Mouse (Mus musculus): Measurements from ENCODE around the gene Pik3ip1. TPM values are rescaled to one million over a fixed set of nuclear protein-coding genes. Genes with fewer than 3 reads are reported as not detected.

The Pik3ip1 gene
- polyA plus RNA-seq, 1 experiment from 2014 or later = 15.8 TPM

GRCm38 (mm10) chr11:3381148-3381814 is 51.1 kb downstream of the Pik3ip1 start:
- no peak overlapping the region for H3K4me3 ChIP-seq (replicated peaks)
- H3K36me3 ChIP-seq = peaks cover 11% of the 10 kb centered on the region; the same call in 1 of the 2 replicates
- no peak overlapping the region for H3K9ac ChIP-seq
- 0 out of 2 replicates have a peak, but pooled peaks have one; percentile 26 for ATAC-seq (ENCODE audit: insufficient number of reproducible peaks, low FRiP score, low TSS enrichment, low read depth)
- no peaks in the 10 kb centered on the region for H3K9me3 ChIP-seq (replicated peaks)
- WGBS = 86% methylated on average over 6 of the region's 6 CpGs
- H3K4me2 ChIP-seq (replicated peaks) = no peak overlapping the region
- no peaks in the 10 kb centered on the region for H3K4me1 ChIP-seq
- no peaks in the 10 kb centered on the region for H3K27me3 ChIP-seq
- H3K27ac ChIP-seq (replicated peaks) = no peak overlapping the region

- no peak overlapping the region for H3K4me2 ChIP-seq (replicated peaks)
- H3K36me3 ChIP-seq = peaks cover 11% of the 10 kb centered on the region; the same call in 1 of the 2 replicates
- H3K4me1 ChIP-seq = no peaks in the 10 kb centered on the region
- H3K4me3 ChIP-seq (replicated peaks) = no peak overlapping the region
- no peak overlapping the region for H3K9ac ChIP-seq
- WGBS = 74% methylated on average over 5 of the region's 5 CpGs
- no peak for ATAC-seq (ENCODE audit: insufficient number of reproducible peaks, low FRiP score, low TSS enrichment, low read depth)
- H3K27me3 ChIP-seq = no peaks in the 10 kb centered on the region
- H3K27ac ChIP-seq (replicated peaks) = no peak overlapping the region
- no peaks in the 10 kb centered on the region for H3K9me3 ChIP-seq (replicated peaks)
Measured at GRCm38 (mm10) chr11:3382602-3383594, 52.7 kb downstream of the Pik3ip1 start.

- Histone ChIP-seq H3K27me3 (no peaks in the 10 kb centered on the region), H3K4me2 (replicated peaks) (no peak overlapping the region), H3K4me3 (replicated peaks) (no peak overlapping the region), H3K9me3 (replicated peaks) (no peaks in the 10 kb centered on the region), H3K36me3 (peaks cover 11% of the 10 kb centered on the region; the same call in 1 of the 2 replicates), H3K9ac (no peak overlapping the region), H3K4me1 (no peaks in the 10 kb centered on the region), H3K27ac (replicated peaks) (no peak overlapping the region)
- 19% methylated on average over 4 of the region's 4 CpGs for WGBS
- ATAC-seq (ENCODE audit: insufficient number of reproducible peaks, low FRiP score, low TSS enrichment, low read depth) = no peak
Measured at GRCm38 (mm10) chr11:3386941-3387368, 56.8 kb downstream of the Pik3ip1 start.

GRCm38 (mm10) chr11:3387482-3388196 is 57.4 kb downstream of the Pik3ip1 start:
- Histone ChIP-seq H3K4me3 (replicated peaks) (no peak overlapping the region), H3K4me2 (replicated peaks) (no peak overlapping the region), H3K9me3 (replicated peaks) (no peaks in the 10 kb centered on the region), H3K9ac (no peak overlapping the region), H3K36me3 (peaks cover 7% of the 10 kb centered on the region; the same call in 1 of the 2 replicates), H3K4me1 (no peaks in the 10 kb centered on the region), H3K27ac (replicated peaks) (no peak overlapping the region), H3K27me3 (no peaks in the 10 kb centered on the region)
- 89% methylated on average over 6 of the region's 6 CpGs for WGBS
- ATAC-seq (ENCODE audit: insufficient number of reproducible peaks, low FRiP score, low TSS enrichment, low read depth) = no peak

GRCm38 (mm10) chr11:3389996-3390395 is 59.8 kb downstream of the Pik3ip1 start:
- 59% methylated on average over 5 of the region's 5 CpGs for WGBS
- H3K27me3 ChIP-seq = no peaks in the 10 kb centered on the region
- no peak overlapping the region for H3K9ac ChIP-seq
- no peak overlapping the region for H3K4me2 ChIP-seq (replicated peaks)
- no peaks in the 10 kb centered on the region for H3K36me3 ChIP-seq
- no peak overlapping the region for H3K27ac ChIP-seq (replicated peaks)
- H3K9me3 ChIP-seq (replicated peaks) = no peaks in the 10 kb centered on the region
- no peak for ATAC-seq (ENCODE audit: insufficient number of reproducible peaks, low FRiP score, low TSS enrichment, low read depth)
- no peak overlapping the region for H3K4me3 ChIP-seq (replicated peaks)
- 0 out of 2 replicates have a peak, but pooled peaks cover 4% of the 10 kb centered on the region for H3K4me1 ChIP-seq

GRCm38 (mm10) chr11:3390789-3391188 is 60.6 kb downstream of the Pik3ip1 start:
- H3K27ac ChIP-seq (replicated peaks) = no peak overlapping the region
- no peak overlapping the region for H3K9ac ChIP-seq
- 77% methylated on average over 5 of the region's 5 CpGs for WGBS
- no peaks in the 10 kb centered on the region for H3K9me3 ChIP-seq (replicated peaks)
- H3K4me2 ChIP-seq (replicated peaks) = no peak overlapping the region
- H3K27me3 ChIP-seq = no peaks in the 10 kb centered on the region
- no peak for ATAC-seq (ENCODE audit: insufficient number of reproducible peaks, low FRiP score, low TSS enrichment, low read depth)
- H3K4me1 ChIP-seq = 0 out of 2 replicates have a peak, but pooled peaks cover 4% of the 10 kb centered on the region
- H3K36me3 ChIP-seq = no peaks in the 10 kb centered on the region
- no peak overlapping the region for H3K4me3 ChIP-seq (replicated peaks)

GRCm38 (mm10) chr11:3392526-3392925 is 62.3 kb downstream of the Pik3ip1 start:
- no peak overlapping the region for H3K4me3 ChIP-seq (replicated peaks)
- 0 out of 2 replicates have a peak, but pooled peaks cover 4% of the 10 kb centered on the region for H3K4me1 ChIP-seq
- H3K4me2 ChIP-seq (replicated peaks) = no peak overlapping the region
- ATAC-seq (ENCODE audit: insufficient number of reproducible peaks, low FRiP score, low TSS enrichment, low read depth) = no peak
- no peaks in the 10 kb centered on the region for H3K9me3 ChIP-seq (replicated peaks)
- H3K27ac ChIP-seq (replicated peaks) = peak overlapping the region; percentile 17; the same call in 1 of the 2 replicates
- H3K27me3 ChIP-seq = no peaks in the 10 kb centered on the region
- no peak overlapping the region for H3K9ac ChIP-seq
- no peaks in the 10 kb centered on the region for H3K36me3 ChIP-seq
- WGBS = 79% methylated on average over 8 of the region's 8 CpGs

Other genes starting within 250 kb of the Pik3ip1 start
- 18.1 and 18.6 TPM in 2 replicates for gene Sfi1, start 136.9 kb upstream of the Pik3ip1 start, polyA plus RNA-seq (2015; fragmentation: Nextera tagmentation; extraction: Ambion mirVana)
- gene Eif4enif1, start 128.0 kb upstream of the Pik3ip1 start, polyA plus RNA-seq (2015; fragmentation: Nextera tagmentation; extraction: Ambion mirVana) = 50.3 and 50.4 TPM in 2 replicates
- gene Drg1, start 64.0 kb upstream of the Pik3ip1 start, polyA plus RNA-seq (2015; fragmentation: Nextera tagmentation; extraction: Ambion mirVana) = 188 and 201 TPM in 2 replicates
- 43.4 and 46.3 TPM in 2 replicates for gene Patz1, start 41.5 kb upstream of the Pik3ip1 start, polyA plus RNA-seq (2015; fragmentation: Nextera tagmentation; extraction: Ambion mirVana)
- 100 and 103 TPM in 2 replicates for gene Limk2, start 78.8 kb downstream of the Pik3ip1 start, polyA plus RNA-seq (2015; fragmentation: Nextera tagmentation; extraction: Ambion mirVana)
- 35.6 and 37.6 TPM in 2 replicates for gene Rnf185, start 122.0 kb downstream of the Pik3ip1 start, polyA plus RNA-seq (2015; fragmentation: Nextera tagmentation; extraction: Ambion mirVana)
- 1.1 and 1.5 TPM in 2 replicates for gene Pla2g3, start 157.9 kb downstream of the Pik3ip1 start, polyA plus RNA-seq (2015; fragmentation: Nextera tagmentation; extraction: Ambion mirVana)
- gene Inpp5j, start 174.4 kb downstream of the Pik3ip1 start, polyA plus RNA-seq (2015; fragmentation: Nextera tagmentation; extraction: Ambion mirVana) = 1.7 and 1.9 TPM in 2 replicates
- gene Selenom, start 184.3 kb downstream of the Pik3ip1 start, polyA plus RNA-seq (2015; fragmentation: Nextera tagmentation; extraction: Ambion mirVana) = 197 and 208 TPM in 2 replicates
- 89.2 and 93.7 TPM in 2 replicates for gene Smtn, start 210.2 kb downstream of the Pik3ip1 start, polyA plus RNA-seq (2015; fragmentation: Nextera tagmentation; extraction: Ambion mirVana)

All from embryonic facial prominence, embryonic 15.5 days (tissue).